Mouse (Mus musculus): Measurements from ENCODE around the gene Bhlhb9. TPM values are rescaled to one million over a fixed set of nuclear protein-coding genes. Genes with fewer than 3 reads are reported as not detected.

Bhlhb9 gene
- polyA plus RNA-seq (2015; fragmentation: Nextera tagmentation; extraction: Ambion mirVana), result 96.3 and 97.5 TPM in 2 replicates

DNA sequence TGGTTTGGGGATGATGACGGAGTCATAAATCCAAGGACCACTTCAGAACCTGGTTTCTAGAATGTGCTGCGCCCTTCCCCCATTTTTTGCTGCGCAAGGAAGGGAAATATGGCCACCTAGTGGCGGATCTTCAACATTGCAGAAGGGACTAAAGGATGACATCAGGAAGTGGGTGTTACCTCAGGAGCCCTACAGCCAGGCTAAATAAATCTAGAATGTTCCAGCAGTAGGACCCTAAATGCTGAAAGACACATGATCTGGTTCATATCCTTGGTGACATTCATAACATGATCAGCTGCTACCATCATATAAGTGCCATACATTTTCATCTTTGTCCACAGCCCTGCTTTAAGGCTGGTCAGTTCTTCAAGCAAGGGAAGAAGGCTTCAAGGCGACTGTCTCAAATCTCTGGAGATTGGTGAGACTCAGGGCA is at the start of gene Bhlhb9:
Gene Bhlhb9 (plus strand): TSS at position 383 of the 433 bp plus-strand sequence.

DNA sequence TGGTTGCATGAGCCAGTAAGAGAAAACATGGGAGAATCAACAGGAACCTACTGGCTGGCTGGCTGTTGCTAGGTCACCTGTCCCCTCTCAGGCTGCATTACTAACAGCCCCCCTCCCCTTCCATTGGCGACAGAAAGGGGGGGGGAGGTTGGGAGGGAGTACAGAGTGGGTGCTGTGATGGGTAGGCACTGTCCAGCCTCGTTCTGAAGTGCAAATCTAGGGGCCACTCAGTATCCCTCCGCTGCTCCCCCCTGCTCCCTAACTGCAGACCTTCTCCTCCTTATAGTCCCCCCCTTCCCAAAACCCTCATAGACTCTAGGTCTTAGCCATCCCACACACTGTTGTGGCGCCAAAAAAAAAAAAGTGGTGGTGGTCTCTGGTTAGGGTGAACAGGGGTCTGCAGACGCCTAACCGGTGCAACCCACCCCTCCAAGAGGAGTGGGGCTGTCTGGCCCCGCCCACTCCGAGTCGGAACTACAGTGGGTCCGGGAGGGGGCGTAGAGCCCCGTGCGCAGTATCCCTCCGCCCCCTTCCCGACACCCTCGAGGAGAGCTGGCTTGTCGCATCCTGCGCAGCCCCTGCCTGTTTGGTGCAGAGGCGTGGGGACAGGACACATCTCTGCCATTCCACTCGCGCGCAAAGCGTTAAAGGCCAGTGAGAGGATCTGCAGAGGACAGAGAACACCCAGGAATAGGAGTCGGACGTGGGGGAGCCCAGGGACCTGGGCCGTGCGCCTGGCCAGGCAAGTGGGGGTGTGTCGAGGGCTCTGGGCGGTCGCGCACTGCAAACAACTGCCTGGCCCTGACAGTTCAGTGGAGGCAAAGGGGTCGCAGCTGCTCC is 41.3 kb downstream of the Bhlhb9 start, which contains the start of gene Gprasp2:
Gene Gprasp2 (plus strand): TSS at position 514 of the 840 bp plus-strand sequence.

MicroRNAs encoded within 50 kb of the gene (microRNA counts, 519-probe panel; counts per million panel counts)
- 40.5 counts per million for microRNA mmu-miR-1970

Small RNA genes lying within 50 kb of the gene (microRNA-seq; reads per million reads assigned to microRNA genes)
- not detected for gene Mir1970

Other genes starting within 250 kb of the Bhlhb9 start
- 0.14 TPM in 1 of 2 replicates, not detected in the other for gene Nxf7, start 198.8 kb upstream of the Bhlhb9 start, polyA plus RNA-seq (2015; fragmentation: Nextera tagmentation; extraction: Ambion mirVana)
- gene Prame, start 169.9 kb upstream of the Bhlhb9 start, polyA plus RNA-seq (2015; fragmentation: Nextera tagmentation; extraction: Ambion mirVana), result not detected in 2 replicates
- gene Tcp11x2, start 103.8 kb upstream of the Bhlhb9 start, polyA plus RNA-seq (2015; fragmentation: Nextera tagmentation; extraction: Ambion mirVana), result not detected in 2 replicates
- gene Tmsb15a, start 72.3 kb upstream of the Bhlhb9 start, polyA plus RNA-seq (2015; fragmentation: Nextera tagmentation; extraction: Ambion mirVana), result not detected in 2 replicates
- gene Armcx5, start 54.9 kb upstream of the Bhlhb9 start, polyA plus RNA-seq (2015; fragmentation: Nextera tagmentation; extraction: Ambion mirVana), result 15.3 and 16.0 TPM in 2 replicates
- 203 and 219 TPM in 2 replicates for gene Gprasp1, start 54.9 kb upstream of the Bhlhb9 start, polyA plus RNA-seq (2015; fragmentation: Nextera tagmentation; extraction: Ambion mirVana)
- 238 and 248 TPM in 2 replicates for gene Gprasp2, start 41.4 kb downstream of the Bhlhb9 start, polyA plus RNA-seq (2015; fragmentation: Nextera tagmentation; extraction: Ambion mirVana)
- 324 and 331 TPM in 2 replicates for gene Arxes2, start 196.2 kb downstream of the Bhlhb9 start, polyA plus RNA-seq (2015; fragmentation: Nextera tagmentation; extraction: Ambion mirVana)
- 197 and 203 TPM in 2 replicates for gene Arxes1, start 235.8 kb downstream of the Bhlhb9 start, polyA plus RNA-seq (2015; fragmentation: Nextera tagmentation; extraction: Ambion mirVana)